Comparison of ENCODE assay signal across 26 mouse cellular contexts in genomic region chr7:127688935-127689334, GRCm38 (mm10). TPM values are rescaled to one million over a fixed set of nuclear protein-coding genes. Genes with fewer than 3 reads are reported as not detected.
DNase-seq lines count a peak whose midpoint lies in the region; ATAC-seq and TF ChIP-seq lines count a peak whose summit lies in the region.
"Had no signal": no experiment of that assay in that cellular context is flagged by ENCODE, and none has a peak within 500 bp of the region (broad histone marks: within the 10 kb centered on the region; RNA-seq: fewer than 3 reads in every experiment).

No protein-coding gene starts in this region.

- H3K36me3 ChIP-seq in myocyte (ENCODE audit: control insufficient read depth, insufficient read depth): no peaks in the 10 kb centered on the region
- H3K36me3 ChIP-seq: heart, embryonic 10.5 days; hindbrain, embryonic 12.5 days; hindbrain, embryonic 15.5 days had no signal

- H3K79me2 ChIP-seq in myocyte (ENCODE audit: control insufficient read depth, insufficient read depth): no peaks in the 10 kb centered on the region

- H3ac ChIP-seq in myocyte (ENCODE audit: control insufficient read depth, insufficient read length): no peak overlapping the region

- ATAC-seq in frontal cortex, adult (ENCODE audit: low TSS enrichment): 0 out of 2 replicates have a peak, but pooled peaks have one; percentile 53
- ATAC-seq: activated CD4-positive, CD25-positive, alpha-beta regulatory T cell, adult 4 months; forebrain, embryonic 14.5 days; forebrain, postnatal 0 days; intestine, postnatal 0 days had no signal

- TF ChIP-seq POLR2A in myocyte (IDR thresholded peaks at IDR 0.05; ENCODE audit: insufficient read length, low read depth): no peak

- intact Hi-C loops in heart, postnatal 25 days (cut with DNase I): no loop called here
- intact Hi-C loops in left cerebral cortex, adult 2 months (cut with DNase I): no loop called here
- intact Hi-C loops in left cerebral cortex, postnatal 4 days (cut with DNase I): no loop called here

- no peak overlapping the region for H3K4me3 ChIP-seq in left cerebral cortex, adult 2 months
- H3K4me3 ChIP-seq in myocyte: no peak overlapping the region
- H3K4me3 ChIP-seq: heart, adult 2 months; heart, embryonic 10.5 days; hindbrain, embryonic 12.5 days; hindbrain, embryonic 15.5 days had no signal

- H3K4me2 ChIP-seq in myocyte (ENCODE audit: low read depth): peak overlapping the region; percentile 19
- H3K4me2 ChIP-seq: hindbrain, embryonic 12.5 days; hindbrain, embryonic 15.5 days had no signal

- no peak for DNase-seq in frontal cortex, postnatal 14 days (ENCODE audit: low spot score in 2 of 2)
- DNase-seq in heart, adult 11 months: peak; percentile 80
- DNase-seq in heart, postnatal 25 days (ENCODE audit: low spot score): no peak
- DNase-seq in left cerebral cortex, adult 2 months (ENCODE audit: extremely low spot score in 1 of 2, low spot score in 2 of 2): peak; percentile 10 to 26
- no peak for DNase-seq in left cerebral cortex, postnatal 4 days
- DNase-seq in testis, postnatal 14 days (ENCODE audit: low spot score): no peak
- DNase-seq: adrenal gland, postnatal 25 days; cerebellum, adult 18-20 months; cerebellum, adult 9-10 months; cerebellum, postnatal 14 days; forebrain, postnatal 0 days; gastrocnemius, postnatal 10 days; heart, adult 2 months; heart, postnatal 14 days had no signal

- H3K27me3 ChIP-seq in myocyte (ENCODE audit: control insufficient read depth, insufficient read depth, insufficient read length): no peaks in the 10 kb centered on the region
- H3K27me3 ChIP-seq: hindbrain, embryonic 12.5 days; hindbrain, embryonic 15.5 days had no signal

- peak overlapping the region; percentile 71 for H3K27ac ChIP-seq in left cerebral cortex, adult 2 months
- H3K27ac ChIP-seq: heart, adult 2 months; hindbrain, embryonic 12.5 days; hindbrain, embryonic 15.5 days had no signal

- TF ChIP-seq CTCF in left cerebral cortex, adult 2 months (IDR thresholded peaks at IDR 0.05): no peak; the same call in 1 of the 2 replicates

TF ChIP-seq in myocyte, 11 proteins besides CTCF, POLR2A, EP300 and RAD21:
- TF ChIP-seq SRF (IDR thresholded peaks at IDR 0.05; ENCODE audit: control insufficient read depth, insufficient read length, low read depth) (no peak), TCF12 (IDR thresholded peaks at IDR 0.05; ENCODE audit: insufficient read depth, poor library complexity, severe bottlenecking) (no peak), MYOG (IDR thresholded peaks at IDR 0.05; ENCODE audit: control insufficient read depth in 1 of 3, insufficient read depth in 1 of 3, insufficient read length in 2 of 3, low read depth in 2 of 3) (no peak), TCF3 (IDR thresholded peaks at IDR 0.05; ENCODE audit: insufficient read length, low read depth) (no peak), REST (IDR thresholded peaks at IDR 0.05; ENCODE audit: insufficient read depth, insufficient read length) (no peak), POLR2AphosphoS2 (IDR thresholded peaks at IDR 0.05; ENCODE audit: insufficient read length, low read depth) (no peak), CEBPB (IDR thresholded peaks at IDR 0.05; ENCODE audit: insufficient read depth, poor library complexity, severe bottlenecking) (no peak), MYOD1 (IDR thresholded peaks at IDR 0.05; ENCODE audit: control insufficient read depth in 1 of 3, insufficient read length in 2 of 3, low read depth in 2 of 3) (no peak), USF1 (IDR thresholded peaks at IDR 0.05; ENCODE audit: low read depth) (no peak), MAX (IDR thresholded peaks at IDR 0.05; ENCODE audit: low read depth) (no peak)

RNA-seq across cellular contexts. Expression of gene Bcl7c, which starts 19.8 kb away (rescaled TPM):
- 10 to 100 TPM; 36.6 to 41.5 TPM for total RNA-seq in heart, postnatal 25 days (2021)
- total RNA-seq in left cerebral cortex, adult 2 months (2021): 10 to 100 TPM; 32.7 to 39.9 TPM
- 10 to 100 TPM; 87.2 to 94.3 TPM for total RNA-seq in left cerebral cortex, postnatal 4 days (2021)
- polyA plus RNA-seq in myocyte (2012; fragmentation: generic; extraction: Trizol): 94.7 TPM

RNA-seq across cellular contexts. Expression of gene Ctf1, which starts 23.6 kb away (rescaled TPM):
- total RNA-seq in heart, postnatal 25 days (2021): 1 to 10 TPM; 7.1 to 9.3 TPM
- total RNA-seq in left cerebral cortex, adult 2 months (2021): 1 to 10 TPM; 2.8 to 3.8 TPM
- 1 to 10 TPM; 5.3 to 6.5 TPM for total RNA-seq in left cerebral cortex, postnatal 4 days (2021)
- polyA plus RNA-seq in myocyte (2012; fragmentation: generic; extraction: Trizol): 8.9 TPM
- polyA plus RNA-seq: activated CD4-positive, CD25-positive, alpha-beta regulatory T cell, adult 4 months had no signal

RNA-seq across cellular contexts. Expression of gene Ctf2, which starts 43.0 kb away (rescaled TPM):
- total RNA-seq in heart, postnatal 25 days (2021): not detected
- total RNA-seq in left cerebral cortex, adult 2 months (2021): not detected
- total RNA-seq in left cerebral cortex, postnatal 4 days (2021): not detected
- 0.14 TPM for polyA plus RNA-seq in myocyte (2012; fragmentation: generic; extraction: Trizol)
- total RNA-seq: adrenal gland, adult 8-10 months; adrenal gland, postnatal 25 days; forebrain, postnatal 0 days; gastrocnemius, postnatal 10 days; gastrocnemius, postnatal 4 days; heart, adult 2 months; heart, postnatal 14 days; hematopoietic stem cell, adult 5-6 weeks had no signal
- polyA plus RNA-seq: activated CD4-positive, CD25-positive, alpha-beta regulatory T cell, adult 4 months; forebrain, postnatal 0 days; heart, adult 2 months; heart, embryonic 14.5 days; hindbrain, embryonic 12.5 days; intestine, postnatal 0 days had no signal

RNA-seq across cellular contexts. Expression of gene Fbxl19, which starts 55.4 kb away (rescaled TPM):
- total RNA-seq in heart, postnatal 25 days (2021): 1 to 10 TPM; 3.0 to 4.2 TPM
- total RNA-seq in left cerebral cortex, adult 2 months (2021): 10 to 100 TPM; 72.4 to 81.5 TPM
- 100 to 1,000 TPM; 143 to 148 TPM for total RNA-seq in left cerebral cortex, postnatal 4 days (2021)
- polyA plus RNA-seq in myocyte (2012; fragmentation: generic; extraction: Trizol): 11.9 TPM

Comparison
In these comparisons a context has a peak if more than half of its experiments do, and no peak if none do; other contexts are left out.
1. DNase-seq: peak in heart, adult 11 months (single experiment) and left cerebral cortex, adult 2 months (2 of 2); none in frontal cortex, postnatal 14 days (0 of 2), heart, postnatal 25 days (single experiment), left cerebral cortex, postnatal 4 days (single experiment) and testis, postnatal 14 days (single experiment).